Mouse (Mus musculus) liver, embryonic 14.5 days (tissue): Measurements from ENCODE around the gene Fam214a.

Experiments used
- CTCF ChIP-seq: IDR thresholded peaks from 2 replicates; pipeline ENCODE4 v1.5.1; 2016; ENCODE audit warnings: antibody characterized with exemption, low read depth, control low read depth
- EP300 ChIP-seq: IDR thresholded peaks from 2 replicates; pipeline ENCODE4 v1.6.1; 2016; ENCODE audit warnings: antibody characterized with exemption, low read depth

- TF ChIP-seq EP300 (no peak), CTCF (no peak)
These were observed 117.9 kb downstream of the Fam214a start, which contains the start of gene Myo5a for GRCm38 (mm10) chr9:75070457-75071028.
